Mouse (Mus musculus) testis, adult 2 months (tissue): ENCODE results near the gene Sptbn1.

Source experiments
- CTCF ChIP-seq: fragments of 200-500 bp; IDR thresholded peaks from 2 replicates; pipeline ENCODE4 v1.5.1; 2012; ENCODE audit warnings: low read depth, mild to moderate bottlenecking, inconsistent platforms, low read length, moderate library complexity; ENCODE audit not compliant: control insufficient read depth, insufficient read depth, insufficient replicate concordance
- POLR2A ChIP-seq: fragments of 200-500 bp; IDR thresholded peaks from 2 replicates; pipeline ENCODE4 v1.6.1; 2012; ENCODE audit warnings: low read depth, mild to moderate bottlenecking, inconsistent platforms, low read length, moderate library complexity; ENCODE audit not compliant: control insufficient read depth

- TF ChIP-seq POLR2A: no peak
- no peak for TF ChIP-seq CTCF
Observed at GRCm38 (mm10) chr11:30176111-30176510, 91.9 kb downstream of the Sptbn1 start.
